Mouse (Mus musculus): ENCODE measurements at regions not wholly inside any gene's neighbourhood (a gene's known extent, or its start where the extent isn't known, plus 50 kb on each side); places are given as distances from the start of the nearest gene placed in this dataset.

- CTCF ChIA-PET: no interaction called here
These were observed 168.7 kb upstream of the Pdcd1 start for GRCm38 (mm10) chr1:94221006-94221405.

DNA sequence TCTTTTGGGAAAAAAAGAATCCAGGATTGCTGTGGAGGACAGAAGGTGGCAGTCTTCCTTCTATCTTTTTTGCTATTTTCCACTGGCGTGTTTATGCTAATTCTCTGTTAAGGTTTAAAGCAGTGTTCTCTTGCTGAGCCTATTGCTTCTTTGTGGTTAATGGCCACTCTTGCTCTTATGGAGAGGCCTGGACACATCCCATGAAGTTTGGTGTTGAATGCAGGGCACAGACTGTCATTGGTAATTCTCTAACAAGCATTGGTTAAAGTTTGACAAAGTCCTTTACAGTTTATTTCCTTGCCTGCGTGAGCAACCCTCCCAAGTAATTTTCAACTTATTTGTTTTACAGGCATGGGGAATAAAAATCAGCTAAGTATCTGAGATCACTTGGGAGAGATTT lies 165.1 kb upstream of the Pdcd1 start:
- CTCF ChIA-PET: no interaction called here

GRCm38 (mm10) chr1:94208929-94209328 lies 156.6 kb upstream of the Pdcd1 start:
- CTCF ChIA-PET: no interaction called here

GRCm38 (mm10) chr1:94207859-94208258 lies 155.5 kb upstream of the Pdcd1 start:
- CTCF ChIA-PET: no interaction called here

DNA sequence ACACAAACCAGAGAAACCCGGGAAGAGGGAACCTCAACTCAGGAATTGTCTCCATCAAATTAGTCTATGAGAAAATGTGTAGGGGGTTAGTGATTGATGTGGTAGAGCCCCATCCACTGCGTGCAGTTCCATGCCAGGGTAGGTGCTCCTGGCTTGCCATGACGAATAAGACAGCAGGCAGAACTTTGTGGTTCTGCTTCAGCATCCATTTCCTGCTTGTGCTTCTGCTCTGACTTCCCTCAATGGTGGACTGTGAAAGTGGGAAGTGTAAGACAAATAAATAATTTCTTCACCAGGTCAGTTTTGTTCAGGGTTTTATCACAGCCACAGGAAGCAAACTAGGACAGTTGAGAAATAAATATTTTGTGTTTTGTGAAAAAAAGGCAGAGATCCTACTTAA lies 150.9 kb upstream of the Pdcd1 start:
- CTCF ChIA-PET: no interaction called here

GRCm38 (mm10) chr1:94183876-94184275 lies 131.5 kb upstream of the Pdcd1 start:
- CTCF ChIA-PET: no interaction called here

- CTCF ChIA-PET: no interaction called here
These were observed 97.6 kb upstream of the Pdcd1 start for GRCm38 (mm10) chr1:94149958-94150357.

DNA sequence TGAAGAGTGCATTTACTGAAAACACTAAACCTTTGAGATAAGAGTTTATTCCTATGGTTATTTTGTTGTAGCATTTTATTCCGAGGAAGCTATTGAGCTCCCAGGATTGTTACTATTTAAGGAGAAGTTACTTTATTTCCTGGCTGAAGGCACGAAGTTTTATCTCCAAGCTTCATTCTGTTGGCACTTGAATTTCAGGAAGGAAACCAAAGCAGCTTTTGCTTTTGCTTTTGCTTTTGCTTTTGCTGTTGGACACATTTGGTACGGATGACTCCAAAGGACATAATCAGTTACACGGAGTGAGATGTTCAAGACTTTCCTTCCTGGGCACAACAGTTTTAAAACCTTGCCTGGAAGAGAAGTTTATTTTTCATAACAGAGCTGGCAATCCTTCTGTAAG lies 94.7 kb upstream of the Pdcd1 start:
- CTCF ChIA-PET: no interaction called here

GRCm38 (mm10) chr1:94140518-94140917 lies 88.2 kb upstream of the Pdcd1 start:
- CTCF ChIA-PET: no interaction called here

- CTCF ChIA-PET: no interaction called here
These were observed 87.2 kb upstream of the Pdcd1 start for GRCm38 (mm10) chr1:94139445-94140062.

DNA sequence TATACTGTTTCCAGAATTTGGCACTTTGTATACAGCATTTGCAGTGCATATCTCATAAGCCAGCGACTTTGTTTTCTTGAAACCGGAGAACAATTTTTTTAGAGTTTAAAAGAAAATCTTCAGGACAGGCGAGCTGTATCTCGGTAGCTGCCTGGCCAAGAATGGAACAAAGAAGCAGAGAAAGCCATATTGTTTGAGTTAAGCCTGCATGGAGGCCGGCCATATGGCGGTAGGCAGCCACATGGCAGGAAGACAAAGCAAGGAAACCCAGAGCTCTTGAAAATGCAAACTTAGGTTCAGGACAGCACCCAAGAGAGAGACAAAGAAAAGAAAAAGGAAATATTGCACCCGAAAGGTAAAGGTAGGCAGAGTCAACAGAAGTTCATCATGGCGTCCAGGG lies 84.4 kb upstream of the Pdcd1 start:
- CTCF ChIA-PET: no interaction called here
